Mouse (Mus musculus) E14TG2a.4 (cell line): Measurements from ENCODE around the gene Stn1.

Experiments used
- CTCF ChIP-seq: conservative IDR thresholded peaks from 2 replicates; pipeline ENCODE4 v1.5.1; 2014; ENCODE audit warnings: low read length
- NANOG ChIP-seq: IDR thresholded peaks from 2 replicates; pipeline ENCODE4 v1.6.1; 2014; ENCODE audit warnings: borderline replicate concordance, low read length, mixed read lengths
- POU5F1 ChIP-seq: IDR thresholded peaks from 2 replicates; pipeline ENCODE4 v1.6.1; 2014; ENCODE audit warnings: low read length, borderline replicate concordance

GRCm38 (mm10) chr19:47536521-47537299 lies 597 bp downstream of the Stn1 start:
- TF ChIP-seq CTCF (no peak), NANOG (no peak), POU5F1 (no peak)
